Mouse (Mus musculus) limb, embryonic 14.5 days (tissue): Measurements from ENCODE around the gene Gm20695. TPM values are rescaled to one million over a fixed set of nuclear protein-coding genes. Genes with fewer than 3 reads are reported as not detected.

Experiments used
- ATAC-seq: fragments of 200-750 bp; cut with Nextera tagmentation; 2 replicates; pipeline ENCODE4 v1.8.0; 2017; ENCODE audit warnings: low read depth, moderate number of reproducible peaks, moderate TSS enrichment; ENCODE audit not compliant: low FRiP score
- DNase-seq: peaks from one replicate; pipeline ENCODE4 v3.0.0-alpha.2; 2015; ENCODE audit warnings: low spot score
- H3K27ac ChIP-seq: fragments of 300-500 bp; sonication (generic); replicated peaks from 2 replicates; pipeline ENCODE4 v1.5.1; 2014; ENCODE audit warnings: low read depth, mild to moderate bottlenecking, low read length, moderate library complexity, mixed read lengths
- H3K27me3 ChIP-seq: fragments of 300-500 bp; sonication (generic); 2 replicates; pipeline ENCODE4 v1.6.1; 2014; ENCODE audit warnings: low read length, mixed read lengths; ENCODE audit not compliant: control insufficient read depth, insufficient read depth
- H3K36me3 ChIP-seq: fragments of 300-500 bp; sonication (generic); 2 replicates; pipeline ENCODE4 v1.6.1; 2014; ENCODE audit warnings: mild to moderate bottlenecking, low read length, moderate library complexity, mixed read lengths; ENCODE audit not compliant: control insufficient read depth, insufficient read depth
- H3K4me1 ChIP-seq: fragments of 300-500 bp; sonication (generic); 2 replicates; pipeline ENCODE4 v1.6.1; 2014; ENCODE audit warnings: antibody characterized with exemption, low read length, mixed read lengths; ENCODE audit not compliant: control insufficient read depth, insufficient read depth
- H3K4me2 ChIP-seq: fragments of 300-500 bp; sonication (generic); replicated peaks from 2 replicates; pipeline ENCODE4 v1.6.1; 2014; ENCODE audit warnings: low read depth, mild to moderate bottlenecking, low read length, moderate library complexity; ENCODE audit not compliant: severe bottlenecking
- H3K4me3 ChIP-seq: fragments of 300-500 bp; sonication (generic); replicated peaks from 2 replicates; pipeline ENCODE4 v1.5.1; 2014; ENCODE audit warnings: low read length
- H3K9ac ChIP-seq: fragments of 300-500 bp; sonication (generic); 2 replicates; pipeline ENCODE4 v1.6.1; 2014; ENCODE audit warnings: mild to moderate bottlenecking, low read depth, low read length, moderate library complexity; ENCODE audit not compliant: severe bottlenecking
- H3K9me3 ChIP-seq: fragments of 300-500 bp; sonication (generic); 2 replicates; pipeline ENCODE4 v1.6.1; 2016; ENCODE audit warnings: low read length; ENCODE audit not compliant: control insufficient read depth
- POLR2A ChIP-seq: fragments of 200-500 bp; IDR thresholded peaks from 2 replicates; pipeline ENCODE4 v1.8.0; 2012; ENCODE audit warnings: inconsistent platforms, mild to moderate bottlenecking, moderate library complexity, borderline replicate concordance; ENCODE audit not compliant: insufficient read depth, insufficient read length; ENCODE audit errors: extremely low read depth
- WGBS: fragments of 180-500 bp; shearing (Covaris S2); extraction: QIAGEN DNeasy Blood & Tissue Kit; methylation state at CpG from one replicate; pipeline ENCODE4 v1.1.7; 2014; 5-methylcytosine and 5-hydroxymethylcytosine counted together
- polyA plus RNA-seq, 2 experiments: library from polyadenylated mRNA; depleted of rRNA in 1 of 2; stranded (reverse) in 1 of 2; unstranded in 1 of 2; fragments of >200 nt; fragmentation: Nextera tagmentation in 1 of 2; extraction: Ambion mirVana in 1 of 2; gene quantifications; 2 replicates each; pipeline versions ENCODE4 v1.2.1 to v1.2.3; 2012 to 2014

The Gm20695 gene
- polyA plus RNA-seq, 2 experiments, result 0.78 to 2.2 TPM

DNA sequence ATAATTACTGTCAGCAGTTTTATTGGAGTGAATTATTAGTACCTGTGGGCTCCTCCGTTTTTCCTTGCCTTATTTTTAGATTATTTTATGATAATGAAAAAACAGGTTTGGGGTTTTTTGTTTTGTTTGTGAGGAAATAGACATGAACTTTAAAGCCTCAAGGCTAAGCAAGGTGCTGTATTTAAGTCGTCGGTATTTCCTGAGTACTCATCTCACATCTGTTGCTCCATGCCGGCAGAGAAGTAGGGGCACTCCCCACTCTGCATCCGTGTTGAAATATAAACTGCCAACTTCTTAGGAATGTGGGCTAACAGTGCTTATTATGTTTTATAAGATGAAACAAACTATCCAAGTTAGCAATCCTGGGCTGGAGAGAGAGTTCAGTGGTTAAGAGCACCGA, 11.6 kb downstream of the Gm20695 start:
- no peak for ATAC-seq
- Histone ChIP-seq H3K27me3 (no peaks in the 10 kb centered on the region), H3K36me3 (peaks cover 47% of the 10 kb centered on the region), H3K27ac (no peak overlapping the region), H3K9ac (no peak overlapping the region), H3K4me1 (no peaks in the 10 kb centered on the region), H3K4me2 (no peak overlapping the region), H3K4me3 (no peak overlapping the region), H3K9me3 (no peaks in the 10 kb centered on the region)
- DNase-seq, result no peak
- 75% methylated on average over 6 of the region's 6 CpGs for WGBS
- TF ChIP-seq POLR2A, result no peak

DNA sequence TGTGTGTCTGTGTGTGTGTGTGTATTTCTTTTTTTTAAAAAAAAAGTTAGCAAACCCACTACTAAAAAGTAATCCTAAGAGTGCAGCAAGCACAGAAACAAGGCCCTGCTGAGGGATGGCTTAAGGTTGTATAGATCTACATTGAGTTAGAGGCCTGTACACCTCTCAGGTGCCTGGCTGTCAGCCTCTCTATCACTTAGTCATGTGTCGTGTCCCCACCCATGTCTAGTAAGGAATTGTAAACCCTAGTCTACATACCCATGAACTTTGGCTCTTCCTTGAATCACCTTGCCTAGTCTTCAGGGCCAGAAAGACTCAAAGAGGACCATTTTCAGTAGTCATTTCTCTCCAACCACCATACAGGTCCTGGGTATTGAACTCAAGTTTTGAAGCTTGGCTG, 12.1 kb downstream of the Gm20695 start:
- no peaks in the 10 kb centered on the region for H3K4me1 ChIP-seq
- no peak overlapping the region for H3K4me3 ChIP-seq
- no peak overlapping the region for H3K27ac ChIP-seq
- no peak for ATAC-seq
- no peak for DNase-seq
- no peaks in the 10 kb centered on the region for H3K27me3 ChIP-seq
- no peak overlapping the region for H3K9ac ChIP-seq
- H3K4me2 ChIP-seq, result no peak overlapping the region
- no peak for TF ChIP-seq POLR2A
- H3K36me3 ChIP-seq, result peaks cover 52% of the 10 kb centered on the region
- no peaks in the 10 kb centered on the region for H3K9me3 ChIP-seq
- WGBS, result 82% methylated on average over 1 of the region's 1 CpGs

GRCm38 (mm10) chr16:3907471-3907870, 23.0 kb downstream of the Gm20695 start:
- Histone ChIP-seq H3K36me3 (peaks cover 47% of the 10 kb centered on the region), H3K9ac (no peak overlapping the region), H3K4me2 (no peak overlapping the region), H3K9me3 (no peaks in the 10 kb centered on the region), H3K27me3 (no peaks in the 10 kb centered on the region), H3K4me3 (0 out of 2 replicates have a peak overlapping the region, but pooled peaks have one; percentile 53), H3K27ac (no peak overlapping the region), H3K4me1 (peaks cover 4% of the 10 kb centered on the region; the same call in 1 of the 2 replicates)
- WGBS, result 83% methylated on average over 2 of the region's 2 CpGs
- no peak for ATAC-seq
- no peak for DNase-seq
- TF ChIP-seq POLR2A, result no peak

- peak; percentile 96 for ATAC-seq
- peaks cover 4% of the 10 kb centered on the region; the same call in 1 of the 2 replicates for H3K4me1 ChIP-seq
- peak within 1 kb of the TSS; percentile 50 for H3K27ac ChIP-seq
- DNase-seq, result peak; percentile 95
- no peaks in the 10 kb centered on the region for H3K27me3 ChIP-seq
- H3K9ac ChIP-seq, result peak within 1 kb of the TSS; percentile 69
- no peaks in the 10 kb centered on the region for H3K9me3 ChIP-seq
- peak within 1 kb of the TSS; percentile 63 for H3K4me2 ChIP-seq
- H3K36me3 ChIP-seq, result peaks cover 47% of the 10 kb centered on the region
- peak; percentile 84; the same call in 1 of the 2 replicates for TF ChIP-seq POLR2A
- peak within 1 kb of the TSS; percentile 53 for H3K4me3 ChIP-seq
- under 1% methylated on average over 33 of the region's 33 CpGs for WGBS
Measured at GRCm38 (mm10) chr16:3908537-3909111, 24.2 kb downstream of the Gm20695 start, which contains the start of the genes 1700037C18Rik and Cluap1. Gene 1700037C18Rik, minus strand, starts transcription at chr16:3908689. Gene Cluap1, plus strand, starts transcription at chr16:3908801.

DNA sequence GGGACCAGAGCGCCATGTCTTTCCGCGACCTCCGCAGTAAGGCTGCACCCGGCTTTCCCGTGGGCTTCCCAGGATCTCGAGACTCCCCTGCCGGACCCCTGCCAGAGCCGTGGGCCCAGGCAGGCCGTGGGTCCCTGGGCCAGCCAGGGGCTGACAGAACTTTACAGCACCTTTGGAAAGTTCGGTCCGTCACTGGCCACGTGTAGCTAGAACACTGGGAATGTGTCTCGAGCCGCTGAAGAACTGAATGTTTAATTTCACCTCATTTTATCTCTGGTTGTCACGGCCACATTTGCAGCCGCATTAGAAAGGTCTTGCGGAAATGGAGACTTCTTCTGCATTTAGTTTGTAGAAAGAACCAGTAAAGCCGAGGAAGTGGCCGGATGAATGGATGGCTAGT, 24.7 kb downstream of the Gm20695 start:
- Histone ChIP-seq H3K4me3 (peak overlapping the region; percentile 53), H3K27ac (peak overlapping the region; percentile 50; the same call in 1 of the 2 replicates), H3K27me3 (no peaks in the 10 kb centered on the region), H3K36me3 (peaks cover 47% of the 10 kb centered on the region), H3K4me2 (peak overlapping the region; percentile 63), H3K9ac (peak overlapping the region; percentile 69), H3K9me3 (no peaks in the 10 kb centered on the region), H3K4me1 (peaks cover 4% of the 10 kb centered on the region; the same call in 1 of the 2 replicates)
- no peak for DNase-seq
- WGBS, result 11% methylated on average over 18 of the region's 20 CpGs
- TF ChIP-seq POLR2A, result no peak
- peak; percentile 34; the same call in 1 of the 2 replicates for ATAC-seq
